Mouse (Mus musculus) brain, embryonic 18.5 days (tissue): ENCODE measurements around the gene Dpf3.

ENCODE experiments used
- DNase-seq: peaks from one replicate; pipeline ENCODE4 v3.0.0-alpha.2; 2012; ENCODE audit warnings: low read depth, low spot score

Gene Dpf3

GRCm38 (mm10) chr12:83496736-83497135, 9.2 kb upstream of the Dpf3 start:
- DNase-seq = no peak

DNA sequence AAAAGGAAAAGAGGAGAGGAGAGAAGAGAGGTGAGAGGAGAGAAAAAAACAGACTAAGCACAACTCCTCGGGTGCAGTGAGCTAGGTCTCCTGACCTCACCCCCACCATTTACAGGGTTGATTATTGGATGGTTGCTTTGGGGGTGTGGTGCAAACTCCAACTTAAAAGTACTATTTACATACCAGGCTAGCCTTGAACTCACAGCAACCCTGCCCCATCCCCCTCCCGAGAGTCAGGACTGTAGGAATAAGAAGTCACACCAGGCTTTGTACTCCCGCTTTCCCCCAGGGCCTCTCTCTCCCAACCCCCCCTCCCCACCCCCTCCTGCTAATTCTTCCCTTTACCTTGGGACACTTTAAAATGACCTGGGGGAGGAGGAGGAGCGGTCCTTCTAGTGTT, 8.8 kb upstream of the Dpf3 start:
- no peak for DNase-seq

DNA sequence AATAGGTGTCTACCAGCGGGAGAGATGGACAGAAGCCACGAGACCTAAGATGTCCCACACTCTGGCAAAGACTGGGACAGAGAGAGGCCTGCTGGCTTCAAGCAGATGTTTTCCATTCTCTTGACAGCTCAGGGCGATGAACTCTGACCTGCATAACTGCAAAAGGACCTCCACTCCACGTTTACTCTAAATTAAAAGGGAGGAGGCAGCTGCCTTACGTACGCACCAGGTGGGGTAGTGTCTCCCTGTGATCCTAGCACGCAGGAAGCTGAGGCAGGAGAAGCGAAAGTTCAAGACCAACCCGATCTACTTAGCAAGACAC, 8.4 kb upstream of the Dpf3 start:
- DNase-seq = no peak

GRCm38 (mm10) chr12:83495248-83495960, 7.9 kb upstream of the Dpf3 start:
- no peak for DNase-seq

DNA sequence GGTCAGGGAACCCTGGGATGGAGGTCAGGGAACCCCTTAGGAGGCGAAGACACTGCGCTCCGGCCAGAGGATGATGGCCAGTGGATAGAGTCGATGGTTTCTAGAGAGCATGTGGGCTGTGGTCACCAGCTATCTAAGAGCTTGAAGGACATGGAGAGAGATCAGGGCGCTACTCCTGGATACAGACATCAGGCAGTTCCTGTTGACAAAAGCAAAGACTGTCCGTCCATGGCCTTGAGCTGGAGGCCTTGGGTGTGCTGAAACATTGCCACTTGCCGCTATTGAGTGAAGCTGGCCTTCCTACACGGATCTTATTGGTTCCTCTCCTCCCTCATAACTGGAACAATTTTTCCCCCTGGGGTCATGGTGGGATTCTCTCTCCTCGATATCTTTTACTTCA, 6.7 kb upstream of the Dpf3 start:
- DNase-seq = no peak

DNA sequence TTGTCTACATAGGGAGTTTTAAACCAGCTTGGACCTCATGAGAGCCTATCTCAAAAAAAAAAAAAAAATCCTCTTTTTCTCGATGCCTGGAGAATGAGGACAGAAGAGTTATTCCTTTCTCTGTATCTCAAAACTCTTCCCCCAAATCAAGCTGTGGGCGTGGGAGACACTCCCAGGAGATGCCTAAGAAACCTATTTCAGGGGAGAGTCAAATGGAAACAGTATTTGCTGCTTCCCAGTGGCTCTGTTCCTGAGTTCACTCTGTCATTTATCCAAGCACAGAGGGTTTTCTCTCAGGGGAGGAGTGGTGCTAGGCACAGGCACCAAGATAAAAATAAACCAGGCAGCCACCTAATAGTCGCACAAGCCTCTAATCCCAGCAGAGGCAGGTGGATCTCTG, 5.3 kb upstream of the Dpf3 start:
- no peak for DNase-seq

- DNase-seq = no peak
These were observed 4.1 kb upstream of the Dpf3 start for GRCm38 (mm10) chr12:83491609-83492008.

DNA sequence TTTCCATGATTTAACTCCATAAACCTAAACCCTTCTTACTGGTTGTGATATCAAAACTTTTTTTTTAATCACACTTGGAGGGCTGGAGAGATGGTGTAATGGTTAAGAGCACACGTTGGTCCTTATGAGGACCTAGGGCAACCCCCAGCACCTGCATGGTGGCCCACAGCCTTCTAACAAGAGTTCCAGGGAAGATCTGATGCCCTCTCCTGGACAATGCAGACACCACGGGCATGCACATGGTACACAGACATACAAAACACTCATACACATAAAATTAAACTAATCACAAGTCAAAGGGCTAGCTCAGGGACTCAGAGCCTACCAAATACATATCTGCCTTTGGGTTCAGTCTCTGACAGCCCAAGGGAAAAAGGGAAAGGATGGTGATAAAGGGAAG, 2.2 kb upstream of the Dpf3 start:
- no peak for DNase-seq

- no peak for DNase-seq
These were observed 860 bp upstream of the Dpf3 start for GRCm38 (mm10) chr12:83488211-83488941.

DNA sequence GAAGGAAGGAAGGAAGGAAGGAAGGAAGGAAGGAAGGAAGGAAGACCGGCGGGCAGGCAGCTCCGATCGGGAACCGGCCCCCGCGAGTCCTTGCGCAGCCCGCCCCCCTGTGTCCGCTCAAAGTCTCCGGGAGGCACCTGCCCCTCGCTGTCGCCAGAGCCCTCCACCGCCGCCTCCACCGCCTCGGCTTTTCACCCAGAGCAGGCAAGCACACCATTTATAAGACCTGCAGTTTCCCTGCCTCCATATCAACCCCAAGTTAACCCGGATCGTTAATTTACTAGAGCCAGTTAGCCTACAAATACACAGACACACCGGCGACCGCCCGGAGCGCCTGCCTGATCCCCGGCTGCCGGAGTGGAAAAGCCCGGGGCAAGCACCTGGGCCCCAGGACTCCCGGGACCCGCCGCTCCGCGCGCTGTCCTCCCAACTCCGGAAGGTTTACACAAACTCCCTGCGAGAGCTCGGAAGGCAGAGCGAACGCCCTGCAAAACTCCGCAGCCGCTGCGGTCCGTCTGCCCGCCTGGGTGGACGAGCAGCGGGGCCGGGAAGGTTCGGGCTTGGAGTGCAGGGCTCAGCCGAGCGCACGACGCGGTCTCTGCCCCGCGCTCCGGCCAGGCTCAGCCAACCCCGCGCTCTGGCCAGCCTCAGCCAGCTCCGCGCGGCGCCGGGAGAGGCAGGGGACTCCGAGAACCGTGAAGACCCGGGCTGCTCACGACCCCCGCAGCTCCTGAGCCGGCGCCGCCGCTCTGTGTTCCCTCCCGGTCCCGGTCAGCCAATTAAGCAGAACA, 650 bp downstream of the Dpf3 start:
- DNase-seq = no peak

- DNase-seq = no peak
These were observed 1.4 kb downstream of the Dpf3 start for GRCm38 (mm10) chr12:83485911-83486670.

GRCm38 (mm10) chr12:83484855-83485745, 2.4 kb downstream of the Dpf3 start:
- DNase-seq = no peak

DNA sequence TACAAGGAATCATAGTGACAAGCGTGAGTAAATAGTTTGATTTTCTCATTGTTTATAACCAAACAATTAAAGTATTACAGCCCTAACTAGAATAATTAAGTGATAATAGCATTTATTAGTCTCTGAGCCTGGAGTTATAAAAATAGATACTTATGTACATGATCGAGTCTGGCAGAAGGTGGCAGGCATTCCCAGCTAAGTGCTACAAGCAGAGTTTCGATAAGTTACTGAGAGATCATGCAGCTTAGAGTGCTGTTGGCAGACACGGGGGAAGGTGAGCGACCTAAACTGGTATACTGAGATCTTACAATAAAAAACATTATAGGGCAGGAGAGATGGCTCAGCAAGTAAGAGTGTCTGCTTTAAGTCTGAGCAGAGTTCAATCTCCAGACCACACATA, 3.9 kb downstream of the Dpf3 start:
- no peak for DNase-seq

- DNase-seq = no peak
These were observed 6.1 kb downstream of the Dpf3 start for GRCm38 (mm10) chr12:83481439-83481838.

DNA sequence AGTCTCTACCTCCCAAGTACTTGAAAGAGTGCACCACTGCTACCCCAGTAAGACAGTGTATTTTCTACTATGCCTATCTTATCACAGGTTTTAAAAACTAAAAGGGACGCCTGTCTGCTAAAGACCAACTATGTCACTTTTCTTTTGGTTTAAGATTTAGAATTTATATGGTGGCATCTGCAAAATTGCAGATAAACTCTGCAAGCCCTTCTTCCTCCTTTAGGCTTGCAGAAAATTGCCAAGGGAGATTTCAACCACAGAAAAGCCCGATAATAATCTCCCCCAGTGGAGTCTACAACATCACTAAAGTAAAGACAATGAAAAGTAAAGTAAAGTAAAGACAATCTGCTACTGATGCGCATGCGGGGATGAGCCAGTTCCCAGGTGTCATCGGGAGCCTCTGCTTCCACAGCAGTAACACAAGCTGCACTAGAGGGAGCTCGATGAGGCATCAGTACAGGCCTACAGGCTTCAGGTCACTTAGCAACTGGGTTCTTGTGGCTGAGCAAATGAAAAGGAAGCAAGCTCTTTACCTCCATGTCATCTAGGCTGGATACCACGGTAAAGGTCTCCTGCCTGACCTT, 7.6 kb downstream of the Dpf3 start:
- DNase-seq = no peak

DNA sequence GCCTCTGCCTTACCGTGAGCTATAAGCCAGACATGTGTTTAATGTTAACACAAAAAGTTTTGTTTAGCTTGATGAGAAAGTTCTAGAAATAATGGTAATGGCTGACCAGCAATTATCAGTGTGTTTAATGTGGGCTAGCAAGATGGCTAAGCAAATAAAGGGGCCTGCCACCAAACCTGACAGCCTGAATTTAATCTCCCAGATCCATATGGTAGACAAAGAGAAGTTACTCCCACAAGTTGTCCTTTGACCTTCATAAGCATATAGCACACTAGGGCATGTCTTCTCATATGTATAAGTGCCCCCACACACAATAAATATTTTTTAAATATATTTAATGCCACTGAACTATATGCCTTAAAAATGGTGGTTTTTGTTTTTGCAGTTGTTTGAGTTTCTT, 8.4 kb downstream of the Dpf3 start:
- no peak for DNase-seq

GRCm38 (mm10) chr12:83476277-83476676, 11.2 kb downstream of the Dpf3 start:
- no peak for DNase-seq

- DNase-seq = no peak
These were observed 12.1 kb downstream of the Dpf3 start for GRCm38 (mm10) chr12:83475419-83475818.

GRCm38 (mm10) chr12:83473987-83474600, 13.4 kb downstream of the Dpf3 start:
- no peak for DNase-seq

DNA sequence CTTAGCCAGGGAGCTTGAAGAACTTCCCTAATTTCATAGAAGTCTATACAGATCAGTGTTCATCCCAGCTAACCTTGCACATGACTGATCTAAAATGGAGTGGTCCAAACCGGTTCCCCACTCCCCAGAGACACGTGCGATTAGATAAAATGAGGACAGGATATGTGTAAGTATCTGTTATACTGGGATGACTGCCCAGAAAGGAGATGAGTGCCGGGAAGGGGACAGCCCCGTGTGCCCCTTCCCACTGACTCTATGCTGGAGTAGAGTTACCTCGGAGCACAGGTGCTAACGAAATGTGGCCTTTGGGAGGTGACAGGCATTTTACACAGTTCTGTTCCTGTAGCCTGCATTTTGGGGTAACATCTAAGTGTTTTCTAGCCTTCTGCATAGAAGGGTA, 15.8 kb downstream of the Dpf3 start:
- no peak for DNase-seq
